Mouse (Mus musculus): Measurements from ENCODE around the gene Irs2.

DNA sequence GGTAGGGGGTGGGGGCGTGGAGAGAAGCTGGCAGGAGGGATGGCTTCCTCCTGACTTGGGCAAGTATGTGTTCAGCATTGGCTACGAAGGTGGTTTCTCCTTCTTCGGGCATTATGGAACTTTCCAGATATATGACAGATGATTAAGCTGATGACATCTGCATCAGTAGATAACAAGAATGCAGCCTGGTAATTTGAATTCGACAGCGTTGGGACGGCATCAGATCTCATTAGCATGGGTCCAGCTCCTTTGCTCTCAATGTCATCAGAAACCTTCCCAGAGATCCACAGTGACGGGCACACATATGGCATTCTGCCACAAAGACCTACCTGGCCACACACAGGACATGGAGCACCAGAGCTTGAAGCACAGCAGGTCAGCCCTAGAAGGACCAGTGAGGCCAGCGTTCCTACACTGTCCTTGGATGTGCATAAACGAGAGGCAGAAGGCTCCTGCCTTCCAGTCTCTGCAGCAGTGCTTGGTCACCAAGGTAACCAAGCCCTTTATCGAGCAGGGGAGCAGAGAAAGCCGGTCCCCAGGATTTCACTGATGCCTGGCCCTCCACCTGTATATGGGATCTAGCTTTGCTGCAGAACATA lies 29.0 kb downstream of the Irs2 start:
- TF ChIP-seq CTCF (conservative IDR thresholded peaks at IDR 0.05; ENCODE audit: low read length) (no peak), NANOG (IDR thresholded peaks at IDR 0.05; ENCODE audit: borderline replicate concordance, low read length) (no peak)

Measured in E14TG2a.4 (cell line).